Mouse (Mus musculus) intestine, postnatal 0 days (tissue): ENCODE data around the gene Rfc3. TPM values are rescaled to one million over a fixed set of nuclear protein-coding genes. Genes with fewer than 3 reads are reported as not detected.
"Not testable (repeated sequence)": the region's sequence is repeated elsewhere in the genome, so short reads cannot be mapped to it uniquely, and the experiment has no call there.

Source experiments
- ATAC-seq: fragments of 200-750 bp; cut with Nextera tagmentation; 2 replicates; pipeline ENCODE4 v1.8.0; 2017; ENCODE audit warnings: mild to moderate bottlenecking, moderate TSS enrichment, moderate library complexity
- H3K27ac ChIP-seq: fragments of 300-500 bp; sonication (generic); 2 replicates; pipeline ENCODE4 v1.5.1; 2014; ENCODE audit warnings: mild to moderate bottlenecking, low read depth, low read length, moderate library complexity
- H3K27me3 ChIP-seq: fragments of 300-500 bp; sonication (generic); replicated peaks from 2 replicates; pipeline ENCODE4 v1.6.1; 2014; ENCODE audit warnings: low read length, mixed read lengths; ENCODE audit not compliant: control insufficient read depth, insufficient read depth
- H3K36me3 ChIP-seq: fragments of 300-500 bp; sonication (generic); 2 replicates; pipeline ENCODE4 v1.6.1; 2014; ENCODE audit warnings: mild to moderate bottlenecking, moderate library complexity; ENCODE audit not compliant: control insufficient read depth, insufficient read depth
- H3K4me1 ChIP-seq: fragments of 300-500 bp; sonication (generic); replicated peaks from 2 replicates; pipeline ENCODE4 v1.6.1; 2014; ENCODE audit warnings: antibody characterized with exemption, low read length, mixed read lengths; ENCODE audit not compliant: control insufficient read depth, insufficient read depth
- H3K4me2 ChIP-seq: fragments of 300-500 bp; sonication (generic); replicated peaks from 2 replicates; pipeline ENCODE4 v1.6.1; 2014; ENCODE audit warnings: low read depth, mild to moderate bottlenecking, moderate library complexity
- H3K4me3 ChIP-seq: fragments of 300-500 bp; sonication (generic); 2 replicates; pipeline ENCODE4 v1.5.1; 2014; ENCODE audit warnings: low read depth, low read length
- H3K9ac ChIP-seq: fragments of 300-500 bp; sonication (generic); 2 replicates; pipeline ENCODE4 v1.6.1; 2014; ENCODE audit warnings: mild to moderate bottlenecking, low read depth, low read length
- H3K9me3 ChIP-seq: fragments of 300-500 bp; sonication (generic); 2 replicates; pipeline ENCODE4 v1.6.1; 2016; ENCODE audit warnings: mixed run types; ENCODE audit not compliant: control insufficient read depth
- CTCF ChIP-seq: sonication (generic); IDR thresholded peaks from 2 replicates; pipeline ENCODE4 v1.5.1; 2016; ENCODE audit warnings: low read depth, mild to moderate bottlenecking, control low read depth, antibody characterized with exemption, moderate library complexity
- WGBS: fragments of 180-500 bp; shearing (Covaris S2); extraction: QIAGEN DNeasy Blood & Tissue Kit; methylation state at CpG from one replicate; pipeline ENCODE4 v1.1.7; 2014; 5-methylcytosine and 5-hydroxymethylcytosine counted together
- polyA plus RNA-seq: library from polyadenylated mRNA; unstranded; fragments of >200 nt; fragmentation: Nextera tagmentation; extraction: Ambion mirVana; gene quantifications from 2 replicates; pipeline ENCODE4 v1.2.1, GENCODE M21; 2015

The Rfc3 gene
- 31.7 and 34.5 TPM in 2 replicates for polyA plus RNA-seq

GRCm38 (mm10) chr5:151650700-151651410 is at the start of gene Rfc3:
Gene Rfc3, minus strand, starts transcription at chr5:151651242.
- Histone ChIP-seq H3K4me1 (no peaks in the 10 kb centered on the region), H3K9ac (peak within 1 kb of the TSS; percentile 60), H3K4me3 (peak within 1 kb of the TSS; percentile 67), H3K27ac (peak within 1 kb of the TSS; percentile 85), H3K27me3 (no peaks in the 10 kb centered on the region), H3K4me2 (peak within 1 kb of the TSS; percentile 80), H3K9me3 (no peaks in the 10 kb centered on the region), H3K36me3 (peaks cover 18% of the 10 kb centered on the region)
- WGBS = under 1% methylated on average over 42 of the region's 42 CpGs
- peak; percentile 86 for TF ChIP-seq CTCF
- ATAC-seq = peak; percentile 100

DNA sequence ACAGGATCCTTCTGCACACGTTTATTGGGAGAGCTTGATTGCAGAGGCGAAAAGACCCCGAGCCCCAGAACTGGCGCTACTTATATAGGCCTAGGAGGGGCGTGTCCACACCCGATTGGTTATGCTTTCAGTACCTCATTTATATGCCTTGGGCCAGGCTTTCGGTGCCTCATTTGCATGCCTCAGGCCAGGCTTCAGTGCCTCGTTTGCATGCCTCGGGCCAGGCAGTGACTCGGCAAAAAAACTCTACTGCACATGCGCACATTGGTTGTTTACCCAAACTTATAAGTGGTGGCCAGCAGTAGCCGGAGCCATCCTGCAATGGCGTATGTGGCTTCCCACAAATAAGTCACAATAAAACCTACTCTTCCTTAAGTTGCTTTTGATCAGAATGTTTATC is 42.6 kb upstream of the Rfc3 start:
- H3K4me2 ChIP-seq, H3K27me3 ChIP-seq, H3K4me3 ChIP-seq, H3K9ac ChIP-seq, H3K27ac ChIP-seq, H3K9me3 ChIP-seq, H3K4me1 ChIP-seq, ATAC-seq, H3K36me3 ChIP-seq: not testable (repeated sequence)
- 91% methylated on average over 13 of the region's 13 CpGs for WGBS

GRCm38 (mm10) chr5:151686606-151687525 is 35.8 kb upstream of the Rfc3 start:
- ATAC-seq = peak; percentile 98
- peak overlapping the region; percentile 48 for H3K4me2 ChIP-seq
- no peaks in the 10 kb centered on the region for H3K36me3 ChIP-seq
- no peak overlapping the region for H3K27ac ChIP-seq
- H3K27me3 ChIP-seq = no peaks in the 10 kb centered on the region
- no peak overlapping the region for H3K9ac ChIP-seq
- 12% methylated on average over 15 of the region's 15 CpGs for WGBS
- H3K4me1 ChIP-seq = no peaks in the 10 kb centered on the region
- peak; percentile 76 for TF ChIP-seq CTCF
- H3K9me3 ChIP-seq = no peaks in the 10 kb centered on the region
- H3K4me3 ChIP-seq = peak overlapping the region; percentile 12; the same call in 1 of the 2 replicates

DNA sequence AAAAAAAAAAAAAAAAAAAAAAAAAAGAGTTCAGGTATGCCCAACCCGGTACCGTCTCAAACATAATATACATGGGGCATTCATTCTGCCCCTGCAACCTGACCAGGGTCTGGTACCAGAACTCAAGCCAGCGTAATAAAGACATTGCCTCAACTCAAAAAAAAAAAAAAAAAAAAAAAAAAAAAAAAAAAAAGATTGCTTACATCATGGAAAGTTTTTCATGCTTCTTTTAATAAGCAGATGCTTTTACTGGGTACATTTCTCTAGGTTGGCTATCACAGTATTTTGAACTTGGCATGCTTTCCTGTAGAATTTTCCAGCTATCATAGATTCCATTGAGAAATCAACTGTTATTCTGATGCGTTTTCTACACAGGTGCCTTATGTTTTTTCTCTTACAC is 11.2 kb upstream of the Rfc3 start:
- TF ChIP-seq CTCF = no peak
- no peaks in the 10 kb centered on the region for H3K27me3 ChIP-seq
- H3K9ac ChIP-seq = no peak overlapping the region
- H3K9me3 ChIP-seq = no peaks in the 10 kb centered on the region
- H3K4me1 ChIP-seq = no peaks in the 10 kb centered on the region
- no peak overlapping the region for H3K27ac ChIP-seq
- no peaks in the 10 kb centered on the region for H3K36me3 ChIP-seq
- ATAC-seq = no peak
- H3K4me3 ChIP-seq = no peak overlapping the region
- no peak overlapping the region for H3K4me2 ChIP-seq
- WGBS = 92% methylated on average over 4 of the region's 4 CpGs

GRCm38 (mm10) chr5:151651411-151651784 is 356 bp upstream of the Rfc3 start:
- no peak overlapping the region for H3K9ac ChIP-seq
- no peaks in the 10 kb centered on the region for H3K4me1 ChIP-seq
- no peaks in the 10 kb centered on the region for H3K27me3 ChIP-seq
- H3K27ac ChIP-seq = no peak overlapping the region
- no peaks in the 10 kb centered on the region for H3K9me3 ChIP-seq
- WGBS = 64% methylated on average over 3 of the region's 3 CpGs
- no peak overlapping the region for H3K4me3 ChIP-seq
- H3K4me2 ChIP-seq = peak overlapping the region; percentile 80; the same call in 1 of the 2 replicates
- peaks cover 12% of the 10 kb centered on the region for H3K36me3 ChIP-seq
- TF ChIP-seq CTCF = no peak
- no peak for ATAC-seq

DNA sequence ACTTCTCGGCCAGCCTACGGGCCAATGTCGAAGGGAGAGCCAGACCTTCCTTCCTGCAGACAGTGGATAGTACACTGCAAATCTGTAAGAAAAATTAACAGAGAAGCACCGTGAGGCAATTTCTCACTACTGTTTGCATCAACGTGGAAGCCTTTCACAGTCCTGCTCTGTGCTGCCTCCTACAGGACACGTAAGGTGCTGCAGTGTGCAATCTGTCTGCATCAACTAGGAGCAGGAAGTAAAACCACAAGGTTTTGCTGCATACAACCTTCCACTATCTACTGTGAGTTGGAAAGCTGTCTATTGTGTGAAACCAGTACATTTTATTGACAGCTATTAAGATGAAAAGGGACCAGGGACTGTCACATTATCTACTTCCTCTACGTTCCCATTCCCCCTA is 6.2 kb downstream of the Rfc3 start:
- Histone ChIP-seq H3K9me3 (no peaks in the 10 kb centered on the region), H3K4me2 (no peak overlapping the region), H3K4me1 (no peaks in the 10 kb centered on the region), H3K27ac (no peak overlapping the region), H3K36me3 (peaks cover 63% of the 10 kb centered on the region), H3K27me3 (no peaks in the 10 kb centered on the region), H3K9ac (no peak overlapping the region), H3K4me3 (no peak overlapping the region)
- TF ChIP-seq CTCF = peak; percentile 72
- no peak for ATAC-seq
- 89% methylated on average over 7 of the region's 7 CpGs for WGBS
